Mouse (Mus musculus) embryonic facial prominence, embryonic 14.5 days (tissue): ENCODE data around the gene Ehmt1. TPM values are rescaled to one million over a fixed set of nuclear protein-coding genes. Genes with fewer than 3 reads are reported as not detected.

Experiments
- ATAC-seq: fragments of 200-750 bp; cut with Nextera tagmentation; 2 replicates; pipeline ENCODE4 v1.8.0; 2017; ENCODE audit warnings: low read depth, moderate number of reproducible peaks, moderate TSS enrichment
- DNase-seq: peaks from one replicate; pipeline ENCODE4 v3.0.0-alpha.2; 2015; ENCODE audit warnings: low spot score
- H3K27ac ChIP-seq: fragments of 300-500 bp; sonication (generic); replicated peaks from 2 replicates; pipeline ENCODE4 v1.5.1; 2014; ENCODE audit warnings: low read depth, mild to moderate bottlenecking, low read length, moderate library complexity
- H3K27me3 ChIP-seq: fragments of 300-500 bp; sonication (generic); replicated peaks from 2 replicates; pipeline ENCODE4 v1.6.1; 2014; ENCODE audit warnings: low read length; ENCODE audit not compliant: control insufficient read depth, insufficient read depth
- H3K36me3 ChIP-seq: fragments of 300-500 bp; sonication (generic); 2 replicates; pipeline ENCODE4 v1.6.1; 2014; ENCODE audit warnings: low read length, mixed read lengths; ENCODE audit not compliant: control insufficient read depth, insufficient read depth
- H3K4me1 ChIP-seq: fragments of 300-500 bp; sonication (generic); 2 replicates; pipeline ENCODE4 v1.6.1; 2014; ENCODE audit warnings: antibody characterized with exemption, low read length; ENCODE audit not compliant: control insufficient read depth, insufficient read depth
- H3K4me2 ChIP-seq: fragments of 300-500 bp; sonication (generic); 2 replicates; pipeline ENCODE4 v1.6.1; 2014; ENCODE audit warnings: low read depth, mild to moderate bottlenecking, low read length, moderate library complexity, mixed read lengths
- H3K4me3 ChIP-seq: fragments of 300-500 bp; sonication (generic); 2 replicates; pipeline ENCODE4 v1.5.1; 2014; ENCODE audit warnings: low read depth, mild to moderate bottlenecking, low read length
- H3K9ac ChIP-seq: fragments of 300-500 bp; sonication (generic); 2 replicates; pipeline ENCODE4 v1.6.1; 2014; ENCODE audit warnings: low read depth, mild to moderate bottlenecking, low read length, moderate library complexity, mixed read lengths
- H3K9me3 ChIP-seq: fragments of 300-500 bp; sonication (generic); 2 replicates; pipeline ENCODE4 v1.6.1; 2016; ENCODE audit warnings: low read length; ENCODE audit not compliant: control insufficient read depth
- WGBS: fragments of 180-500 bp; shearing (Covaris S2); extraction: QIAGEN DNeasy Blood & Tissue Kit; methylation state at CpG from one replicate; pipeline ENCODE4 v1.1.7; 2014; 5-methylcytosine and 5-hydroxymethylcytosine counted together
- polyA plus RNA-seq: library from polyadenylated mRNA; unstranded; fragments of >200 nt; fragmentation: Nextera tagmentation; extraction: Ambion mirVana; gene quantifications from 2 replicates; pipeline ENCODE4 v1.2.1, GENCODE M21; 2014

Ehmt1 gene
- polyA plus RNA-seq, 1 experiment from 2014 or later: 67.1 TPM

DNA sequence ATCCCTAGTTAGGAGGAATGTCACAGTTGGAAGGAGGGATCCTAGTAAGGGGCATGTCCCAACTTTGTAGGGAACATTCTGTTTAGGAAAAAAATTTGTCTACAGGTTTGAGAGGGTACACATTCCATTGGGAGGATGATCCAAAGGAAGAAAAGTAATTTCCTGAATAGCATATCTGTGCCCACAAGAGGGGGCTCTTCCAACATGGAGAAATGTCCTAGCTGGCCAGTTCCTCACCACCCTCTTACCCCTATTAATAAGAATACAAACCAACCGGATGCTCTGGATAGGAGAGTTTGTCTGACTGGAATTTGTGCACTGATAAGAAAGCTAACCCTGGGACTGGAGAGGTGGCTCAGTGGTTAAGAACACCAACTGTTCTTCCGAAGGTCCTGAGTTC, 4.1 kb upstream of the Ehmt1 start:
- Histone ChIP-seq H3K9ac (no peak overlapping the region), H3K4me1 (no peaks in the 10 kb centered on the region), H3K36me3 (0 out of 2 replicates have a peak, but pooled peaks cover 5% of the 10 kb centered on the region), H3K27ac (no peak overlapping the region), H3K4me3 (no peak overlapping the region), H3K4me2 (no peak overlapping the region), H3K27me3 (no peaks in the 10 kb centered on the region), H3K9me3 (no peaks in the 10 kb centered on the region)
- ATAC-seq: no peak
- 48% methylated on average over 2 of the region's 2 CpGs for WGBS
- DNase-seq: peak; percentile 29

DNA sequence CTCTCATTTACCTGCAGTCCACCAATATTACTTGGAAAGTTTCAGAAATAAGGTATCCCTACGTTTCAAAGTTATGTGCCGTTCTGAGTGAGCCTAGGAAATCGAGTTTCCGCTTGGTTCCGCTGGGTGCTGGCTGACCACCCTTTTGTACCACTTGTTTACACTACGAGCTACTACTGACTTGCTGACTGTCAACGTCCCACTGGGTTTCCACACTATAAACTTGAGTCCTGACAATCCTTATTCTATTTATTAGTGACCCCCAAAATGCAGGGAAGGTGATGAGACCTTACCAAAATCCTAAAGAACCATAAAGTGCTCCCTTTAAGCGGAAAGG, 393 bp upstream of the Ehmt1 start:
- no peak for DNase-seq
- Histone ChIP-seq H3K9ac (peak overlapping the region; percentile 97), H3K4me3 (peak overlapping the region; percentile 95), H3K9me3 (no peaks in the 10 kb centered on the region), H3K36me3 (no peaks in the 10 kb centered on the region), H3K4me1 (peaks cover 8% of the 10 kb centered on the region), H3K4me2 (peak overlapping the region; percentile 56), H3K27me3 (no peaks in the 10 kb centered on the region), H3K27ac (peak overlapping the region; percentile 96)
- WGBS: 9% methylated on average over 8 of the region's 8 CpGs
- peak; percentile 28 for ATAC-seq

DNA sequence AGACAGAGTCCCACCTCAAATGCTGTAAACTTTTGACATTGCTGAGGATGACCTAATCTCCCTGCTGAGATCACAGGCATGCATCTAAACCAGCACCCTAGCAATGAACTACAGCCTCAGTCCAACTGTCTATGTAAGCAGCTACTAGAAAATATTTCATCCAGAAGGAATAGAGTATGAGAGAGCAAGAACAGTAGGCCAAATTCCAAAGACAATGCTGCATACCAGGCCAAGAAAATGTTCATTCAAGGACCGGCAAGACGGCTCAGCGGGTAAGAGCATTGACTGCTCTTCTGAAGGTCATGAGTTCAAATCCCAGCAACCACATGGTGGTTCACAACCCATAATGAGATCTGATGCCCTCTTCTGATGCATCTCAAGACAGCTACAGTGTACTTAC, 4.7 kb downstream of the Ehmt1 start:
- ATAC-seq (no peak), DNase-seq (no peak)
- H3K27me3 ChIP-seq: no peaks in the 10 kb centered on the region
- no peak overlapping the region for H3K4me3 ChIP-seq
- 94% methylated on average over 3 of the region's 3 CpGs for WGBS
- no peak overlapping the region for H3K27ac ChIP-seq
- peaks cover 8% of the 10 kb centered on the region for H3K4me1 ChIP-seq
- no peak overlapping the region for H3K4me2 ChIP-seq
- no peak overlapping the region for H3K9ac ChIP-seq
- H3K9me3 ChIP-seq: no peaks in the 10 kb centered on the region
- H3K36me3 ChIP-seq: peaks cover 15% of the 10 kb centered on the region

DNA sequence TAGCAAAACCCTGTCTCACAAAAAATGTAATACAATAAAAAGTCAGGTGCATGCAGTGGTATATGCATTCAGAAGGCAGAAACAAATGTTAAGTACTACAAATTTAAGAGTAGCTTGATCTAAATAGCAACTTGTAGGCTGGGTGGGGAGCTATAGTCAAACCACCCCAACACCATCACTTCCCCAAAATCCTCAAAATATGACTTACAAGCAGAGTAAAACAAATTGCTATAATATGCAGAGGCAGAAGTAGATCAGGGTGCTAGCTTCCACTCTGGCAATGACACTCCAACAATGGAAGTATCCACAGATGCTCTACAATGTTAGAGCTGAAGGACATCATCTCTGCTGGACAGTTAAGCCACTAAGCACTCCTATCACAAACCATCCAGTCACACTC, 6.8 kb downstream of the Ehmt1 start:
- H3K4me2 ChIP-seq: no peak overlapping the region
- H3K9ac ChIP-seq: no peak overlapping the region
- DNase-seq (no peak), ATAC-seq (no peak)
- H3K36me3 ChIP-seq: peaks cover 15% of the 10 kb centered on the region
- no peak overlapping the region for H3K4me3 ChIP-seq
- peaks cover 3% of the 10 kb centered on the region for H3K4me1 ChIP-seq
- H3K27me3 ChIP-seq: no peaks in the 10 kb centered on the region
- H3K9me3 ChIP-seq: no peaks in the 10 kb centered on the region
- H3K27ac ChIP-seq: no peak overlapping the region

DNA sequence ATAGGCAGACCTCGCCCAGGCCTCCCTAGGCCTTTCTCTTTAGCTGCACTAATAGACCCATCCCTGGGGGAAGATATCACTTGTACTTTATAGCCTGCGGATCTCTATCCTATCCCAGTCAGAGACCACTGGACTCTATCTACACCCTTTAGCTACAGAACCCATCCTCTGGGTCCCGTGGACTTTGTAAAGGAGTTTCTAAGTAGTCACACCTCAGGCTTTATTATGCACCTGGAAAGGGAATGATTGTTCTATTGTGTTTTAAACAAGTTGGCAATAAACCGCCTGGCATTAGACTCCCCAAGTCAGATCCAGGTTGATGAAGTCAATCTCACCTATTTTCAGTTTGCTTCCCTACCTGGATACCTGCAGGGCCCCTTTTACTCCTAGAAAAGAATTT, 7.2 kb downstream of the Ehmt1 start:
- H3K4me2 ChIP-seq: no peak overlapping the region
- no peaks in the 10 kb centered on the region for H3K4me1 ChIP-seq
- no peak for ATAC-seq
- no peak for DNase-seq
- no peaks in the 10 kb centered on the region for H3K27me3 ChIP-seq
- 91% methylated on average over 4 of the region's 4 CpGs for WGBS
- H3K4me3 ChIP-seq: no peak overlapping the region
- no peaks in the 10 kb centered on the region for H3K9me3 ChIP-seq
- H3K27ac ChIP-seq: no peak overlapping the region
- no peak overlapping the region for H3K9ac ChIP-seq
- peaks cover 15% of the 10 kb centered on the region for H3K36me3 ChIP-seq

DNA sequence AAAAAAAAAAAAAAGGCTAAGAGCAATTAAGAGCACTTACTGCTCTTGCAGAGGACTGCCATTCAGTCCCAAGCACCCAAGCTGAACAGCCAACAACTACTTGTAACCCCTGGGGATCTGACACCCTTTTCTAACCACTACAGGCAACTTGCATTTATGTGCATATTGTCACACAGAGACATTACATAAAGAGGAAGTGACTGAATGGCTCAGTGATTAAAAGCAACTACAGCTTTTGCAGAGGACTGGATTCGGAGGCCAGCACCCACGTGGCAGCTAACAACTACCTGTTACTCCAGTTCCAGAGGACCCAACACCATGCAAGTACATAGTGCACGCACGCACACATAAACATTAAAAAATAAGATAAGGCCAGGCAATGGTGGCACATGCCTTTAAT, 8.9 kb downstream of the Ehmt1 start:
- Histone ChIP-seq H3K4me1 (peaks cover 15% of the 10 kb centered on the region), H3K27me3 (no peaks in the 10 kb centered on the region), H3K4me3 (no peak overlapping the region), H3K9ac (no peak overlapping the region), H3K36me3 (peaks cover 15% of the 10 kb centered on the region), H3K27ac (no peak overlapping the region), H3K9me3 (no peaks in the 10 kb centered on the region), H3K4me2 (no peak overlapping the region)
- ATAC-seq (no peak), DNase-seq (no peak)
- 95% methylated on average over 4 of the region's 4 CpGs for WGBS

DNA sequence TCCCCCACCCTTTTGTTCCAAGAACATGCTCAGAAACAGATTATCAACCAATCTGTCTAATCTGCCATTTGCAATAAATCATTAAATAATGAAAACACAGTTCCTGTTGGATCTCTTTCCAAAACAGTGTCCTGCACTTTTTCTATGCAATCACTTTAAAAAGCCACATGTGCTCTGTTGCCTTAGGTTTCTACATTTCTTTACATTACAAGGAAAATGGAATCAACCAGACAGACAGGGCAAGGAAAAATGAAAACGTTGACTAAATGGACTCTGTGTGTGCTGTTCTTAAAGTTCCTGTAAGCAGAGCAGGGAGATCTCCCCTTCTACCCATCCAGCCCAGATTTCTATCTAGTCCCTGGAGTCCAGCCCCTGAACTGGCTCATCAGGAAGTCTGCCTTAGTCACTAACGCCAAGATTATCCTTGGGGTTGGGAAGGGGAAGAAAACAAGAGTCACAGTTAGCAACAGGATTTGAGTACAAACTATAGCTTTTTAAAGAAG, 13.7 kb downstream of the Ehmt1 start:
- DNase-seq (peak; percentile 20), ATAC-seq (no peak)
- no peaks in the 10 kb centered on the region for H3K27me3 ChIP-seq
- 12% methylated on average over 2 of the region's 2 CpGs for WGBS
- H3K9me3 ChIP-seq: no peaks in the 10 kb centered on the region
- H3K4me2 ChIP-seq: no peak overlapping the region
- peaks cover 22% of the 10 kb centered on the region for H3K4me1 ChIP-seq
- no peaks in the 10 kb centered on the region; the same call in 1 of the 2 replicates for H3K36me3 ChIP-seq
- no peak overlapping the region for H3K9ac ChIP-seq
- H3K4me3 ChIP-seq: no peak overlapping the region
- H3K27ac ChIP-seq: peak overlapping the region; percentile 41; the same call in 1 of the 2 replicates

DNA sequence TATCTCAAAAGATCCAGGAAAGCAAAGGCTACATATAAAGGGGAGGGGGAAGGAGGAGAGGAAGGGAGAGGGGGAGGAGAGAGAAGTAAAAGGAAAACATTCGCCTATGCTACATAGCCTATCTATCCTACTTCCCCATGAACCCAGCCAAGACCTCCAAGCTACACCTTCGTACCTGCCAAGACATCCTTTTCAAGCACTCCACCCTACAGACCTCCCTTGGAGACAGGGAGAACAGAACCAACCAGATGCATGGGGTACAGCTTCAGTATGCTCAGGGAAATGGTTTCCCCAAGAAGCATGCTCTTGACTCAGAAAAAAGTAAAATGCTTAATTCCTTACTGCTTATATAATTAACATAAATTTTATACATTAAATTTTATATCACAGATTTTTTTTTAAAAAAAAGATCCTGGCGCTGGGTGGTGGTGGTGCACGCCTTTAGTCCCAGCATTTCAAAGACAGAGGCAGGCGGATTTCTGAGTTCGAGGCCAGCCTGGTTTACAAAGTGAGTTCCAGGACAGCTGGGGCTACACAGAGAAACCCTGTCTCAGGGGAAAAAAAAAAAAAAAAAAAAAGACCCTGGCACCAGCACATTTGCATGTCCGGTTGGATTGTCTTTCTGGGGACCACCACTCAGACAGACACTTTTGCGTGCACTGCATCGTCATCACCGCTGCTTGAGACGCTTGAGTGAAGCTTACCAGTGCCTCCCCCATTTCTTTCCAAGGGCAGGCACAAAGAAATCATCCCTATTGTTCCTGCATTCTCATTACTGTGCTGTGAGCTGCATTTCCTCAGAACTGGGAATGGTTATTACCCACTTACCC, 14.4 kb downstream of the Ehmt1 start:
- no peak overlapping the region for H3K4me2 ChIP-seq
- H3K27me3 ChIP-seq: no peaks in the 10 kb centered on the region
- peak; percentile 72 for ATAC-seq
- H3K9me3 ChIP-seq: no peaks in the 10 kb centered on the region
- H3K27ac ChIP-seq: peak overlapping the region; percentile 41; the same call in 1 of the 2 replicates
- H3K36me3 ChIP-seq: no peaks in the 10 kb centered on the region
- WGBS: 73% methylated on average over 11 of the region's 11 CpGs
- no peak overlapping the region for H3K9ac ChIP-seq
- DNase-seq: peak; percentile 60
- H3K4me3 ChIP-seq: no peak overlapping the region
- H3K4me1 ChIP-seq: peaks cover 22% of the 10 kb centered on the region

DNA sequence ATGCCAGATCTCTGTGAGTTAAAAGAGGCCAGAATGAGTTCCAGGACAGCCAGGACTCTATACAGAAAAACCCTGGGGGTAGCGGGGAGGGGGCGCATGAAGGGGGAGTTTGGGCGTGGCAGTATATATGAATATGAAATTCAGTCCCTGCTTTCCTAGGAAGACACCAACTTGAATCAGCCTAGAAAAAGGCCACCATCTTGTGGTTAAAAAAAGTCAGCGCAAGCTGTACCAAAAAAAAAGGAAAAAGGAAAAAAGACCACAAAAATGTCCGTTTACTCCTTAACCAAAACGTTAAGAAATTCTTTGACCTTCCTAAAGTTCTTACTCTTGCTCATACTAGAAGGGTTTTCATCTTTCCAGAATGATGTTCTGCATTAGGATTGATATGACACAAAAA, 16.4 kb downstream of the Ehmt1 start:
- no peak overlapping the region; the same call in 1 of the 2 replicates for H3K27ac ChIP-seq
- peaks cover 4% of the 10 kb centered on the region; the same call in 1 of the 2 replicates for H3K36me3 ChIP-seq
- no peak overlapping the region for H3K4me2 ChIP-seq
- DNase-seq (no peak), ATAC-seq (no peak)
- H3K27me3 ChIP-seq: no peaks in the 10 kb centered on the region
- peaks cover 22% of the 10 kb centered on the region for H3K4me1 ChIP-seq
- 72% methylated on average over 6 of the region's 6 CpGs for WGBS
- H3K9me3 ChIP-seq: no peaks in the 10 kb centered on the region
- no peak overlapping the region for H3K4me3 ChIP-seq
- no peak overlapping the region for H3K9ac ChIP-seq
